Mouse (Mus musculus): ENCODE measurements around the gene Pcbp3. TPM values are rescaled to one million over a fixed set of nuclear protein-coding genes. Genes with fewer than 3 reads are reported as not detected.

Gene Pcbp3
- polyA plus RNA-seq, 1 experiment: 27.2 TPM

DNA sequence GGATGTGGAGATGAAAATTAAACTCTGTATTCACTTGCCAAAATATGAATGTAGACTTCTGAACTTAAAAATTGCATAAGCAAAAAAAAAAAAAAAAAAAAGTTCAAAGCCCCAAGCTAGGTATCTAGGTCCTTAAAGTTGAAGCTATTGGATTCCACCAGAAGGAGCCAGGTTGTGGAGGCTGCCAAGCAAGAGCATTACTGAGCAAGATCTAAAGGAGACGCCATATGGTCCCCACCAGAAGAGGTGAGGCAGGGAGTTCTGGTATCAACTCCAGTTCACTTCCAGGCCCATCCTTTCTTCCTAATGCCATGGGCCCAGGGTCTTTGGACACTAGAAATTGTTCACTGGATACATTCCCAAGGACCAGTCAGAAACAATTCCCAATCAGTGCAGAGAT lies 144.8 kb downstream of the Pcbp3 start:
- no peak for TF ChIP-seq POLR2A (IDR thresholded peaks at IDR 0.05; ENCODE audit: borderline replicate concordance, extremely low read depth, low read depth, low read length)
- no peak for TF ChIP-seq CTCF (IDR thresholded peaks at IDR 0.05; ENCODE audit: insufficient read depth, low read length)
- no peak for DNase-seq
- 80% methylated on average over 1 of the region's 1 CpGs for WGBS
- peaks cover 3% of the 10 kb centered on the region; the same call in 1 of the 2 replicates for H3K4me1 ChIP-seq (ENCODE audit: control insufficient read depth, insufficient read depth, low read length)
- H3K4me3 ChIP-seq (replicated peaks; ENCODE audit: extremely low read depth, low read depth, low read length): no peak overlapping the region

DNA sequence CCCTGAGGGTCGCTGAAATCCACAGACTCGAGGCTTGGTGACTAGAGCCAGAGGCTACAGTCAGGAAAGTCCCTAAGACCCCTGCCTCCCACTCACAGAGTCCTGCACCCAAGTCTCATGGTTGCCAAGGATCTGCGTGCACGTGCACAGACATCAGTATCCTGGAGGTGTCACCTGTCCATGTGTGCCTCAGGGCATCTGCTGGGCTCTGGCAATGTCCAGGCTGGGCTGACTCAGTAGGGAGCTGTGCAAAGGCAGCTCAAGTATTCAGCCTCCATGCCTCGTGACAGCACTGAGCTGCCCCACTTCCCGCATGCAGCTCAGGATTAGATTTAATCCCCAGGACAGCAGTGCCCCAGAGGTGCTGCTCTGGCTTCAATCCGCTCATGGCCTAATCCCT lies 145.3 kb downstream of the Pcbp3 start:
- H3K4me1 ChIP-seq (ENCODE audit: control insufficient read depth, insufficient read depth, low read length): peaks cover 3% of the 10 kb centered on the region; the same call in 1 of the 2 replicates
- TF ChIP-seq CTCF (IDR thresholded peaks at IDR 0.05; ENCODE audit: insufficient read depth, low read length) (no peak), POLR2A (IDR thresholded peaks at IDR 0.05; ENCODE audit: borderline replicate concordance, extremely low read depth, low read depth, low read length) (no peak)

DNA sequence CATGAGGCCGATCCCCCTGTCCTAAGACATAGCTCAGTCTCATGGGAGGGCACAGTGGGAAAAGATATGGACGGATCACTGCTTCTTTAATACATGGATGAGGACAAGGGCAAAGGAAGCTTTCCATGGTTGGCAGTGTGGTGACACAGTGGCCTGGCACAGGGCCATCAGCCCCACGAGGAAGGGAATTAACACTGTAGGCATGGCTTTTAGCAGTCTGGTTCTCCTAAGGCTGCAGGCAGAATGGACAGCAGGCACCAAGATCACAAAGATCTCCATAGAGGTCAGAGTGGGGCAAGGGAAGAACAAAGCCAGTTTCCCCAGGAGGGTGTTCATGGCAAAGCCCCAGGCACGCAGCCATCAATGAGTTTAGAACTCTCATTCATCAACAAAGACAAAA lies 146.2 kb downstream of the Pcbp3 start:
- 59% methylated on average over 4 of the region's 4 CpGs for WGBS
- TF ChIP-seq CTCF (IDR thresholded peaks at IDR 0.05; ENCODE audit: insufficient read depth, low read length) (no peak), POLR2A (IDR thresholded peaks at IDR 0.05; ENCODE audit: borderline replicate concordance, extremely low read depth, low read depth, low read length) (no peak)
- no peak overlapping the region for H3K4me3 ChIP-seq (replicated peaks; ENCODE audit: extremely low read depth, low read depth, low read length)
- peaks cover 3% of the 10 kb centered on the region; the same call in 1 of the 2 replicates for H3K4me1 ChIP-seq (ENCODE audit: control insufficient read depth, insufficient read depth, low read length)
- DNase-seq: no peak

More for the DNA sequence above, 145.3 kb downstream of the Pcbp3 start:
- WGBS: 76% methylated on average over 7 of the region's 7 CpGs
- H3K4me3 ChIP-seq (replicated peaks; ENCODE audit: extremely low read depth, low read depth, low read length): no peak overlapping the region
- no peak for DNase-seq

DNA sequence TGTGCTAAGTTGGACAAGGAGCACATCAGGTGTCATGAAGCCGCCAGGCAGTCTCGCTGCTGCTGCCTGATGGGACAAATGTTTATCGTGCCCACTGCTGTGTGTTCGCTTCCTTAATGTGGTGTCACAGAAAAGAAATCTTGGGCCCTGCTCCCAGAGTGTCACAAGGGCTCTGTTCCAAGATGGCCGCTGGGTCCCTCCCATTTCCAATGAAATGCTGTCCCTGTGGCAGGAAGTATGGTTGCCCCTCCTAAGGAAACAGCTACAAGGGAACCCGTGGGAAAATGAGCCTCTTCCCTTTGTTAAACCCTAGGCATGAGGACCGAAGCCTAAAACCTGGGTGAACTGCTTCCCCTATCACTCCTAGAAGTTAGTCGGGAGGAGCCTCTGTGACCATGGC lies 146.9 kb downstream of the Pcbp3 start:
- peaks cover 3% of the 10 kb centered on the region; the same call in 1 of the 2 replicates for H3K4me1 ChIP-seq (ENCODE audit: control insufficient read depth, insufficient read depth, low read length)
- H3K4me3 ChIP-seq (replicated peaks; ENCODE audit: extremely low read depth, low read depth, low read length): no peak overlapping the region
- DNase-seq: no peak
- TF ChIP-seq POLR2A (IDR thresholded peaks at IDR 0.05; ENCODE audit: borderline replicate concordance, extremely low read depth, low read depth, low read length) (no peak), CTCF (IDR thresholded peaks at IDR 0.05; ENCODE audit: insufficient read depth, low read length) (no peak)
- 50% methylated on average over 8 of the region's 8 CpGs for WGBS

DNA sequence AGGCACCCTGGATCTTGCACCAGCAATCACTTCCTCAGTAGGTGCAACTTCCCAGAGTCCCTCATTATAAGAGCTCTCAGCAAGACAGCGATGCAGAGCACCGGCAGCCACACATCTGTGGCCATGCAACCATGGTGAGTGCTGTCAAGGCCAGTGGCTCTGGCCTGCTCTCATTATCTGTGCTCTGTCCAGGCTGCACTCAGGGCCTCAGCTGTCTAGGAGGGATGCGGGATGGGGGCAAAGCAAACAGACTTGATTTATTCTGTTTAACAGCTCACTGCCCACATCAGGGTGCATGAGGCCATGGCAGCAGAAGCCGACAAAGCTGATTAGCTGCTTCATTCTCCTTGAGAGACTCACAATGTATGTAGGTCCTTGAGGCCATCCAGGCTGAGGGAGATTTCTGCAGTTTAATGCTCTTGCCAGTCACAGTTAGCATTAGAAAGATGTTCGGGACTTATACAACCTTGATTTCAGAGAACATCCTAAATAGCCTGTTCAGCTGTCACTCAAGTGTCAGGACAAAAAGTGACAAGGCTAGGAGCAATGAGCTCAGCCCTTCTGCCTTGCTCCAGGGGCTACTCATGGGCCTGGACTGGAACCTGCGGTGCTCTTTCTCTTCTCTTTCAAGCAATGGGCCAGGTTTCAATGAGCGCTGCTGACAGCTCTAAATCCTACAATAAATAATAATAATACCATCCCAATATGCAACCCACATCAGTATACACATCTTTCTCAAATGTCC lies 151.6 kb downstream of the Pcbp3 start:
- peaks cover 3% of the 10 kb centered on the region; the same call in 1 of the 2 replicates for H3K4me1 ChIP-seq (ENCODE audit: control insufficient read depth, insufficient read depth, low read length)
- TF ChIP-seq POLR2A (IDR thresholded peaks at IDR 0.05; ENCODE audit: borderline replicate concordance, extremely low read depth, low read depth, low read length) (no peak), CTCF (IDR thresholded peaks at IDR 0.05; ENCODE audit: insufficient read depth, low read length) (no peak)
- no peak for DNase-seq
- 82% methylated on average over 7 of the region's 7 CpGs for WGBS
- H3K4me3 ChIP-seq (replicated peaks; ENCODE audit: extremely low read depth, low read depth, low read length): no peak overlapping the region

- no peak for DNase-seq
- Histone ChIP-seq H3K4me1 (ENCODE audit: control insufficient read depth, insufficient read depth, low read length) (peaks cover 3% of the 10 kb centered on the region; the same call in 1 of the 2 replicates), H3K4me3 (replicated peaks; ENCODE audit: extremely low read depth, low read depth, low read length) (no peak overlapping the region)
- 86% methylated on average over 11 of the region's 11 CpGs for WGBS
- TF ChIP-seq CTCF (IDR thresholded peaks at IDR 0.05; ENCODE audit: insufficient read depth, low read length): no peak
- TF ChIP-seq POLR2A (IDR thresholded peaks at IDR 0.05; ENCODE audit: borderline replicate concordance, extremely low read depth, low read depth, low read length): no peak
Measured at GRCm38 (mm10) chr10:76809439-76809838, 152.2 kb downstream of the Pcbp3 start.

GRCm38 (mm10) chr10:76808446-76809400 lies 153.0 kb downstream of the Pcbp3 start:
- 90% methylated on average over 10 of the region's 10 CpGs for WGBS
- DNase-seq: no peak
- TF ChIP-seq CTCF (IDR thresholded peaks at IDR 0.05; ENCODE audit: insufficient read depth, low read length): no peak
- no peak for TF ChIP-seq POLR2A (IDR thresholded peaks at IDR 0.05; ENCODE audit: borderline replicate concordance, extremely low read depth, low read depth, low read length)
- Histone ChIP-seq H3K4me1 (ENCODE audit: control insufficient read depth, insufficient read depth, low read length) (no peaks in the 10 kb centered on the region), H3K4me3 (replicated peaks; ENCODE audit: extremely low read depth, low read depth, low read length) (no peak overlapping the region)

DNA sequence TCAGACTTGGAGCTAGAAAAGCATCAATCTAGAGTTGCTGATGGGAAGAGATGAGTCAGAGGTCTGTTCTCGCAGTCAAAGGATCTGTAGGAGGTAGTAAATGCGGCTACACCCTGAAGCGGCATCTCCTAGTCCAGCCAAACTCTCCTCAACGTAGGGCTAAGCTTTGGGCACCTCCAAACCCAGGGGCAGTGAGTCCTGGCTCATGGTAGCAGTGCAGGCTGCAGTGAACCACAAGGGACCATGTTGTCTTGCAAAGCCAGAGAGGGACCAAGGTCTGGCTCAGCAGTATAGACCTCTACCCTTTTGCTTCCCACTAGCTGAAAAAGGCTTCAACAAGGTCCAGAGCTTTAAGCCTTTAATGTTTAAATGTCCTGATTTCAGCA lies 159.2 kb downstream of the Pcbp3 start:
- no peak for DNase-seq
- no peak for TF ChIP-seq CTCF (IDR thresholded peaks at IDR 0.05; ENCODE audit: insufficient read depth, low read length)
- no peak for TF ChIP-seq POLR2A (IDR thresholded peaks at IDR 0.05; ENCODE audit: borderline replicate concordance, extremely low read depth, low read depth, low read length)
- no peak overlapping the region for H3K4me3 ChIP-seq (replicated peaks; ENCODE audit: extremely low read depth, low read depth, low read length)
- no peaks in the 10 kb centered on the region; the same call in 1 of the 2 replicates for H3K4me1 ChIP-seq (ENCODE audit: control insufficient read depth, insufficient read depth, low read length)
- 71% methylated on average over 4 of the region's 4 CpGs for WGBS

DNA sequence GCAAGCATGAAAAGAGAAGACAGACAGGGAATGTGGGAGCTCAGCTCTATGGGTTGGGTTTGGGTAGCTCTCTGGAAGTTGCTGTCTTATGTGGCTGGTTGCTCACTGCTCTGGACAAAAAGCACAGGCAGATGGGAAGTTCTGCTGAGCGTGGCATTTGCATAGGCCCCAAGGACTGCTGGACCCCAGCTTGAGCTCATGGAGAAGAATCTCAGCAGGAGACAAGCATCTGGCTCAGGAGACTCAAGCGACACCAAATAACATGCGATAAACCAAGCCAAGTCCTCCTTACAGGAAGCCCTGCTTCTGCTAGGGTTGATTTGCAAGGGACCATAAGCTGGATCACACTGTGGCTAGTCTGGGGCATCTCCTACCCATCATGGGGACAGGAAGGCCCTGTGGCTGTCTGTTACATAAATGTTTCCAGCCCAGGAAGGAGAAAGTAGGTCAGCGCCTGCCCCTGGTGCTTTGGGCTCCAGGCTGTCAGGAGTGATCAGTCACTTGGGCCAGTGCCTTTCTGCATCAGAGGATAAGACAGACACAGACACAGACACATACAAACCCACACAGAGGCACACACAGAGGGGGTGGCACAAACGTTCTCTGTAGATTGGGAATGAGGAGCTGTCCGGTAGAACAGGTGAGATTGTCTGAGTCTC lies 159.7 kb downstream of the Pcbp3 start:
- TF ChIP-seq CTCF (IDR thresholded peaks at IDR 0.05; ENCODE audit: insufficient read depth, low read length) (no peak), POLR2A (IDR thresholded peaks at IDR 0.05; ENCODE audit: borderline replicate concordance, extremely low read depth, low read depth, low read length) (no peak)
- WGBS: 63% methylated on average over 6 of the region's 6 CpGs
- H3K4me3 ChIP-seq (replicated peaks; ENCODE audit: extremely low read depth, low read depth, low read length): no peak overlapping the region
- no peaks in the 10 kb centered on the region; the same call in 1 of the 2 replicates for H3K4me1 ChIP-seq (ENCODE audit: control insufficient read depth, insufficient read depth, low read length)
- DNase-seq: no peak

Data from lung, adult 2 months (tissue).